Comparison of ENCODE assay signal across 8 mouse cellular contexts in genomic region chr3:103102454-103103390, GRCm38 (mm10). TPM values are rescaled to one million over a fixed set of nuclear protein-coding genes. Genes with fewer than 3 reads are reported as not detected.
DNase-seq lines count a peak whose midpoint lies in the region; ATAC-seq and TF ChIP-seq lines count a peak whose summit lies in the region.

TSS of gene Dennd2c (plus strand) at chr3:103102604.

- H3K27ac ChIP-seq in heart, embryonic 13.5 days (replicated peaks), result peak within 1 kb of the TSS; percentile 75
- H3K27ac ChIP-seq in kidney, postnatal 0 days, result 0 out of 2 replicates have a peak within 1 kb of the TSS, but pooled peaks have one; percentile 9
- no peak within 1 kb of the TSS for H3K27ac ChIP-seq in liver, adult 2 months (replicated peaks; ENCODE audit: insufficient read depth, low read depth, low read length)

- H3K4me1 ChIP-seq in heart, embryonic 13.5 days, result peaks cover 14% of the 10 kb centered on the region
- no peaks in the 10 kb centered on the region; the same call in 1 of the 2 replicates for H3K4me1 ChIP-seq in kidney, postnatal 0 days (replicated peaks; ENCODE audit: insufficient read depth, low read length)
- no peaks in the 10 kb centered on the region for H3K4me1 ChIP-seq in liver, adult 2 months (ENCODE audit: control insufficient read depth, insufficient read depth, low read length)

- no peaks in the 10 kb centered on the region for H3K79me2 ChIP-seq in liver, adult 2 months (ENCODE audit: control insufficient read depth, insufficient read depth, low read length)

- H3K27me3 ChIP-seq in heart, embryonic 13.5 days (replicated peaks), result no peaks in the 10 kb centered on the region
- no peaks in the 10 kb centered on the region for H3K27me3 ChIP-seq in kidney, postnatal 0 days (ENCODE audit: insufficient read depth, low read length)
- no peaks in the 10 kb centered on the region for H3K27me3 ChIP-seq in liver, adult 2 months (ENCODE audit: control insufficient read depth, insufficient read depth, low read length)

- no peak; the same call in 1 of the 2 replicates for TF ChIP-seq CTCF in kidney, postnatal 0 days (IDR thresholded peaks at IDR 0.05; ENCODE audit: low read depth)
- no peak for TF ChIP-seq CTCF in liver, adult 2 months (IDR thresholded peaks at IDR 0.05; ENCODE audit: low read depth, low read length)

- peak within 1 kb of the TSS; percentile 85 for H3K4me3 ChIP-seq in heart, embryonic 13.5 days
- peak within 1 kb of the TSS; percentile 63 for H3K4me3 ChIP-seq in kidney, postnatal 0 days (replicated peaks; ENCODE audit: low read depth, low read length)
- H3K4me3 ChIP-seq in liver, adult 2 months (ENCODE audit: insufficient read depth, low read depth, low read length), result peak within 1 kb of the TSS; percentile 89

- H3K9me3 ChIP-seq in heart, embryonic 13.5 days, result no peaks in the 10 kb centered on the region
- H3K9me3 ChIP-seq in kidney, postnatal 0 days (replicated peaks; ENCODE audit: low read length), result no peaks in the 10 kb centered on the region

- peak; percentile 90 for DNase-seq in c-Kit-negative CD71-positive TER-119-positive erythroid progenitor cells, embryonic 14.5 days (ENCODE audit: low read depth, low spot score)
- DNase-seq in fibroblast of lung, adult 2 months (ENCODE audit: low read depth), result peak; percentile 76
- peak; percentile 96 for DNase-seq in kidney, postnatal 0 days (ENCODE audit: low spot score)
- DNase-seq in liver, adult 2 months (ENCODE audit: extremely low read depth, low read depth, low spot score), result peak; percentile 69
- DNase-seq in spleen, postnatal 36 days (ENCODE audit: low spot score in 2 of 2), result peak; percentile 86 to 88

- peak within 1 kb of the TSS; percentile 93 for H3K4me2 ChIP-seq in heart, embryonic 13.5 days
- H3K4me2 ChIP-seq in kidney, postnatal 0 days (ENCODE audit: low read length), result peak within 1 kb of the TSS; percentile 75

- H3K9ac ChIP-seq in heart, embryonic 13.5 days, result peak within 1 kb of the TSS; percentile 87
- H3K9ac ChIP-seq in kidney, postnatal 0 days (ENCODE audit: low read depth, low read length), result peak within 1 kb of the TSS; percentile 57
- H3K9ac ChIP-seq in liver, adult 2 months (ENCODE audit: low read depth, low read length), result peak within 1 kb of the TSS; percentile 78

- under 1% methylated on average over 72 of the region's 72 CpGs for WGBS in heart, embryonic 13.5 days
- WGBS in kidney, postnatal 0 days, result 2% methylated on average over 71 of the region's 72 CpGs
- 2% methylated on average over 72 of the region's 72 CpGs for WGBS in liver, adult 2 months

- peak; percentile 86 for ATAC-seq in CD4-positive, CD25-positive, alpha-beta regulatory T cell, adult 4 months
- ATAC-seq in heart, embryonic 13.5 days (ENCODE audit: extremely low read depth, insufficient number of reproducible peaks, low FRiP score, low TSS enrichment), result peak; percentile 98
- peak; percentile 97 for ATAC-seq in kidney, postnatal 0 days (replicated peaks; ENCODE audit: low FRiP score, low read depth)
- ATAC-seq in monocyte, adult 5-6 weeks (replicated peaks; ENCODE audit: insufficient number of reproducible peaks, low FRiP score, low TSS enrichment, poor library complexity, severe bottlenecking), result peak; percentile 95

- no peak for TF ChIP-seq POLR2A in liver, adult 2 months (IDR thresholded peaks at IDR 0.05; ENCODE audit: extremely low read depth, insufficient read depth, low read length)

- no peaks in the 10 kb centered on the region for H3K36me3 ChIP-seq in heart, embryonic 13.5 days
- H3K36me3 ChIP-seq in kidney, postnatal 0 days (ENCODE audit: insufficient read depth, low read length), result no peaks in the 10 kb centered on the region
- no peaks in the 10 kb centered on the region for H3K36me3 ChIP-seq in liver, adult 2 months (ENCODE audit: control insufficient read depth, insufficient read depth, low read length)

RNA-seq across cellular contexts. Expression of gene Dennd2c, which starts in this region (rescaled TPM):
- 1 to 10 TPM; 1.4 to 1.6 TPM for polyA plus RNA-seq in CD4-positive, CD25-positive, alpha-beta regulatory T cell, adult 4 months (2017; shearing (Covaris generic))
- 3.0 and 3.7 TPM in 2 replicates for polyA plus RNA-seq in heart, embryonic 13.5 days (2015; fragmentation: Nextera tagmentation; extraction: Ambion mirVana)
- polyA plus RNA-seq in kidney, postnatal 0 days (2015; fragmentation: Nextera tagmentation; extraction: Ambion mirVana), result 2.3 and 2.8 TPM in 2 replicates
- 0.47 and 0.55 TPM in 2 replicates for total RNA-seq in liver, adult 2 months (2014; rRNA removed)
- polyA plus RNA-seq in liver, adult 2 months (2012; rRNA removed), result 0.07 and 0.09 TPM in 2 replicates
- 2.6 to 3.3 TPM (median 3.2 TPM) in 3 replicates for total RNA-seq in monocyte, adult 5-6 weeks (2017)

Comparison
In these comparisons a context has a peak if more than half of its experiments do, and no peak if none do; other contexts are left out.
1. Peak in DNase-seq, H3K4me3 ChIP-seq and H3K9ac ChIP-seq in liver, adult 2 months; RNA of the gene not detected or under 1 TPM.